In the genomic region with DNA sequence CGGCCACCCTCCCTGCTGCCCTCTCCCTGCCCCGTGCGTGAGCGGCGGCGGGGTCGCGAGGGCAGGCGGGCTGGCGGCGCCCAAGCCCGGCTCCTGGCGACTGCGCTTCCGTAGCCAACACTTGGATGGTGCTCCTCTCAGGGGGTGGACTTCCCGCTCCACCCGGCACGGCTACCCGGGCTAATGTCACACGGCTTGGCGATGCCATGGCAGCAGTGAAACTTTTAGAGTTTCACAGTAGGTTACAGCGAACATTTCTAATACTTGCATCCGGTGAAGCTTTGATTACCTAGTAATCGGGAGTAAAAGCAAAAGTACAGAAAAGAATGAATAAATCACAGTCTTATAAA, we compare ENCODE assay signal across 8 mouse cellular contexts. TPM values are rescaled to one million over a fixed set of nuclear protein-coding genes. Genes with fewer than 3 reads are reported as not detected.
DNase-seq lines count a peak whose midpoint lies in the region; ATAC-seq and TF ChIP-seq lines count a peak whose summit lies in the region.

No protein-coding gene starts in this region.

- H3K9me3 ChIP-seq in lung, embryonic 14.5 days (ENCODE audit: low read depth, low read length) = no peaks in the 10 kb centered on the region
- H3K9me3 ChIP-seq in embryonic facial prominence, embryonic 13.5 days = no peaks in the 10 kb centered on the region
- H3K9me3 ChIP-seq in limb, embryonic 10.5 days (replicated peaks) = no peaks in the 10 kb centered on the region

- no peaks in the 10 kb centered on the region for H3K27me3 ChIP-seq in lung, embryonic 14.5 days (ENCODE audit: insufficient read depth, low read length)
- H3K27me3 ChIP-seq in embryonic facial prominence, embryonic 13.5 days = no peaks in the 10 kb centered on the region
- no peaks in the 10 kb centered on the region for H3K27me3 ChIP-seq in limb, embryonic 10.5 days (ENCODE audit: low read depth, poor library complexity, severe bottlenecking)

- peak overlapping the region; percentile 48; the same call in 1 of the 2 replicates for H3K27ac ChIP-seq in lung, embryonic 14.5 days (ENCODE audit: low read depth)
- H3K27ac ChIP-seq in embryonic facial prominence, embryonic 13.5 days = peak overlapping the region; percentile 39; the same call in 1 of the 2 replicates
- H3K27ac ChIP-seq in limb, embryonic 10.5 days = peak overlapping the region; percentile 86

- peak overlapping the region; percentile 72 for H3K9ac ChIP-seq in lung, embryonic 14.5 days
- H3K9ac ChIP-seq in embryonic facial prominence, embryonic 13.5 days = peak overlapping the region; percentile 88

- ATAC-seq in lung, embryonic 14.5 days (ENCODE audit: insufficient read depth) = peak; percentile 88
- ATAC-seq in embryonic facial prominence, embryonic 13.5 days (ENCODE audit: insufficient number of reproducible peaks, insufficient read depth, low FRiP score, low TSS enrichment, low read depth) = peak; percentile 54
- ATAC-seq in neutrophil, adult 5-6 weeks (ENCODE audit: extremely low read depth, insufficient number of reproducible peaks, low FRiP score, poor library complexity, severe bottlenecking) = 0 out of 2 replicates have a peak, but pooled peaks have one; percentile 13

- H3K4me2 ChIP-seq in lung, embryonic 14.5 days = peak overlapping the region; percentile 78
- H3K4me2 ChIP-seq in embryonic facial prominence, embryonic 13.5 days = peak overlapping the region; percentile 73

- H3K36me3 ChIP-seq in lung, embryonic 14.5 days (ENCODE audit: insufficient read depth) = no peaks in the 10 kb centered on the region
- no peaks in the 10 kb centered on the region for H3K36me3 ChIP-seq in embryonic facial prominence, embryonic 13.5 days
- no peaks in the 10 kb centered on the region for H3K36me3 ChIP-seq in limb, embryonic 10.5 days

- H3K4me1 ChIP-seq in lung, embryonic 14.5 days (ENCODE audit: insufficient read depth) = no peaks in the 10 kb centered on the region
- H3K4me1 ChIP-seq in embryonic facial prominence, embryonic 13.5 days = peaks cover 16% of the 10 kb centered on the region
- peaks cover 16% of the 10 kb centered on the region for H3K4me1 ChIP-seq in limb, embryonic 10.5 days

- no peak for TF ChIP-seq CTCF in lung, embryonic 14.5 days (IDR thresholded peaks at IDR 0.05; ENCODE audit: low read depth)

- DNase-seq in lung, embryonic 14.5 days = no peak
- DNase-seq in lung, postnatal 14 days = no peak
- DNase-seq in limb, embryonic 10.5 days (ENCODE audit: low spot score) = no peak
- no peak for DNase-seq in Muller cell, postnatal 12 days (ENCODE audit: inconsistent ontology term)
- DNase-seq in right cerebral cortex, postnatal 14 days = no peak
- no peak for DNase-seq in left cerebral cortex, adult 9 months (ENCODE audit: low spot score in 2 of 2)

- under 1% methylated on average over 24 of the region's 24 CpGs for WGBS in lung, embryonic 14.5 days
- 1% methylated on average over 24 of the region's 24 CpGs for WGBS in embryonic facial prominence, embryonic 13.5 days
- WGBS in limb, embryonic 10.5 days = 1% methylated on average over 24 of the region's 24 CpGs

- H3K4me3 ChIP-seq in lung, embryonic 14.5 days (ENCODE audit: low read depth, low read length) = peak overlapping the region; percentile 84
- H3K4me3 ChIP-seq in embryonic facial prominence, embryonic 13.5 days = peak overlapping the region; percentile 96
- peak overlapping the region; percentile 96 for H3K4me3 ChIP-seq in limb, embryonic 10.5 days

RNA-seq across cellular contexts. Expression of gene Ift88, which starts 0.3 kb away (rescaled TPM):
- 15.0 and 16.0 TPM in 2 replicates for polyA plus RNA-seq in lung, embryonic 14.5 days (2014; fragmentation: Nextera tagmentation; extraction: Ambion mirVana)
- 18.4 and 18.7 TPM in 2 replicates for polyA plus RNA-seq in embryonic facial prominence, embryonic 13.5 days (2015; fragmentation: Nextera tagmentation; extraction: Ambion mirVana)
- 8.3 and 11.4 TPM in 2 replicates for polyA plus RNA-seq in limb, embryonic 10.5 days (2016; fragmentation: Nextera tagmentation; extraction: Ambion mirVana)
- 5.6 and 5.8 TPM in 2 replicates for total RNA-seq in neutrophil, adult 5-6 weeks (2017)

RNA-seq across cellular contexts. Expression of gene Cryl1, which starts 25.9 kb away (rescaled TPM):
- polyA plus RNA-seq in lung, embryonic 14.5 days (2014; fragmentation: Nextera tagmentation; extraction: Ambion mirVana) = 21.3 and 22.2 TPM in 2 replicates
- polyA plus RNA-seq in embryonic facial prominence, embryonic 13.5 days (2015; fragmentation: Nextera tagmentation; extraction: Ambion mirVana) = 28.8 and 28.9 TPM in 2 replicates
- polyA plus RNA-seq in limb, embryonic 10.5 days (2016; fragmentation: Nextera tagmentation; extraction: Ambion mirVana) = 9.3 and 12.7 TPM in 2 replicates
- total RNA-seq in neutrophil, adult 5-6 weeks (2017) = 7.2 and 8.7 TPM in 2 replicates

Comparison
In these comparisons a context has a peak if more than half of its experiments do, and no peak if none do; other contexts are left out.
1. ATAC-seq: peak in every context shown above with its lines; median percentile 88 in lung, embryonic 14.5 days; 54 in embryonic facial prominence, embryonic 13.5 days; 13 in neutrophil, adult 5-6 weeks.